Mouse (Mus musculus) spleen, postnatal 4 days (tissue): Measurements from ENCODE around the gene Kcnab2.

Experiments
- DNase-seq, 2 experiments: peaks; one replicate each; pipeline ENCODE4 v3.0.0; 2022; ENCODE audit warnings: low spot score in 2 of 2

Kcnab2 gene

GRCm38 (mm10) chr4:152451371-152451770, 26.3 kb downstream of the Kcnab2 start:
- DNase-seq = no peak

GRCm38 (mm10) chr4:152448666-152449018, 29.0 kb downstream of the Kcnab2 start:
- DNase-seq = peak; percentile 68 to 80

GRCm38 (mm10) chr4:152447731-152448665, 29.7 kb downstream of the Kcnab2 start:
- DNase-seq = no peak

DNA sequence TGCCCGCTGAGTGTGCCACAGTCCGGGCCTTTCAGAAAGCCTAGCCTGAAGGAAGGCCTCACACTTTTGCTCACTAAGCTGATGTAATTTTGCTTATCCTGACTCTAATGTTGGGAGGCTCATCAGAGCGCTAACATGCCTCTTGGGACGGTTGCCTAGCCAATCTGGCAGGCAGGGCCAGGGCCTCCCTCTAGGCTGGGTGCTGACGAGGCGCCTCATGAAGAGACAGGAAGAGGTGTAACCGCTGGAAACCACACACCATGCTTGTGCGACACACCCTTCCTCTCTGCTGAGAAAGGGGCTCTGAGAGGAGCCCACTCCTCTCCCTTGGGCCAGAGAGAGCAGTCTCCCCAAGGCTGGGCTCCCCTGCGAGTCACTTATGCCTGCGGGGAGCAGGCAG, 31.5 kb downstream of the Kcnab2 start:
- peak; percentile 62 to 77 for DNase-seq

GRCm38 (mm10) chr4:152441536-152441935, 36.1 kb downstream of the Kcnab2 start:
- no peak for DNase-seq

- no peak for DNase-seq
Observed at GRCm38 (mm10) chr4:152440882-152441281, 36.8 kb downstream of the Kcnab2 start.

DNA sequence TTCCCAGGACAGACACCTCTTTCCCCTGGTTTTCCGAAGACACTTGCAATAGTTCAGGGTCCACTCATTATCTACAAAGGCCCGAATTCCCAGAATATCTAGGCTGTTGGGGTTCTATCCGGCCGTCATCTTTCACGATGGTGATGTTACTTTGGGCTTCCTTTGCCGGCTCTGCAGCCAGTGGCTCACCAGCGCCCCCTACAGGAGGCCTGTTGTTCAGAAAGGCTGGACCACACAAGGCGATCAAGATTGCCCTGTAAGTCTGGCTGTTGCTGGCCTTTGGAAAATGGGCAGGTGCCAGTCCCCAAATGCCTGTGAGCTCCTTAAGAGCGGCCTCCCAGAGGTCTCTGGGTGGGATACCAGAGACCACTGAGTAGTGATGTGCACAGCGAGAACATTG, 42.4 kb downstream of the Kcnab2 start:
- DNase-seq = peak; percentile 62 to 90

DNA sequence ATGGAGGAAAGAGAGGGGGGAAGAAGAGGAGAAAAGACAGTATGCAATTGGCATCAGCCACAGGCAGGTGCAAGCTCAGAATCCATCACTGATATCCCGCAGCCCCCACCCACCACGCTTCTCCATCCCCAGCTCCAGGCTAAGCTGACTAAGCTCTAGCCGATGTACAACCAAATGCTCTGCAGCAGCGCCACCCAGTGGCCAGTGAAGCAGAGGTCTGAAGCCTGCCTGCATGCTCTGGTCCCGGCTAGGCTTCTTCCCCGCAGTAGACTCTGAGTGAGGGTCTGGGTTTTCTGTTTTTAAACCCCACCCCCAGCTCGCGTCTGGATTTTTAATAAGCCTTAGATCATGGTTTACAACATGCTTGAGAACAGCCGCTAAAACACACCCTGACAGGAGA, 42.8 kb downstream of the Kcnab2 start:
- DNase-seq = peak; percentile 73 to 91

DNA sequence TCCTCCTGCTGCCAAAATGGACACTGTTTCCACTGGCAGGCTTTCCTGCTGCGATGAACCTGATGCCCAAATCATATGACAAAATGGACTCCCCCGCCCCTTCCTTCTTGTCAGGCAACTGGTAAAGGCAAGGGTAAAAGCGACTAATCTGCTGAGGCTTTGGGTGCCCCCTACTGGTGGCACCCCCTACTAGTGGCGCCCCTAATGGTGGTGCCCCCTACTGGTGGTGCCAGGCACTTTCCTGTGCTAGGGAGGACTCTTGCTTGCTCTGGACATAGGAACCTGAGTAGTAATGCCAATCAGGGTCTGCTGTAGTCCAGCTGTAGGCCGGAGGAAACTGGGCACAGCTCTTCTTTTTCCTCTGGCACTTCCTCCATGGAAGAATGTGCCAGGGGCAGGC, 45.4 kb downstream of the Kcnab2 start:
- DNase-seq = no peak

GRCm38 (mm10) chr4:152428259-152428658, 49.4 kb downstream of the Kcnab2 start:
- no peak for DNase-seq

DNA sequence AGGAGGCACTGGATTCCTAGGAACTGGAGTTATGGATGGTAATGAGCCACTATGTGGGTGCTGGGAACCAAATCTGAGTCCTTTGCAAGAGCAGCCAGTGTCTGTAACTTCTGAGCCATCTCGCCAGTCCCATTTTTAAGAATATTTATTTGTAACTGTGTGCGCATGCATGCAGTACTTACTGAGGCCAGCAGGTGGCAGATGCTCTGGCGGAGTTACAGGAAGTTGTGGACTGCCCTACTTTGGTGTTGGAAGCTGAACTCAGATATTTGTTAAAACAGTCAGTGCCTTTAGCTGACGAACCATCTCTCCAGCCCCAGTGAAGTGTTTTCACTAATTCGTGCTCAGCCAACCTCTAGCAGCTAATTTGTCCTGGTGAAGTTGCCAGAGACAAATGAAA, 52.7 kb downstream of the Kcnab2 start:
- no peak for DNase-seq

DNA sequence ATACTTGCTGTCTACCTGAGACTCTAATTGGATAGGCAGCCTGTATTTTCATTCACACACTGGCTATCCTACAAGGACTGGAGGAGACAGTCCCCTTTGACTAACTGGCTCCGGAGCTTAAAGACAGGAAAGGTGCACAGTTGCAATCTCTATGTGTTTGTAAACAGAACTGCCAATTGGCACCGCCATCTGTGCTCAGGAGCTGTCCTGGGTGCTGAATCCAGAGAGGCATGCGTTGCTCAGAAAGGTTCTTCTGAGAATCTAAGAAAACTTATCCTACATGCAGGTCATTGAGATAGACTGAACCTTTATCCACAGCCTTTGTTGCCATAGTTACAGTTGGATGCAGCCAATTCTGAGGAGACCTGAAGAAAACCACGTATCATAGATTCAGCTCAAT, 53.3 kb downstream of the Kcnab2 start:
- no peak for DNase-seq

DNA sequence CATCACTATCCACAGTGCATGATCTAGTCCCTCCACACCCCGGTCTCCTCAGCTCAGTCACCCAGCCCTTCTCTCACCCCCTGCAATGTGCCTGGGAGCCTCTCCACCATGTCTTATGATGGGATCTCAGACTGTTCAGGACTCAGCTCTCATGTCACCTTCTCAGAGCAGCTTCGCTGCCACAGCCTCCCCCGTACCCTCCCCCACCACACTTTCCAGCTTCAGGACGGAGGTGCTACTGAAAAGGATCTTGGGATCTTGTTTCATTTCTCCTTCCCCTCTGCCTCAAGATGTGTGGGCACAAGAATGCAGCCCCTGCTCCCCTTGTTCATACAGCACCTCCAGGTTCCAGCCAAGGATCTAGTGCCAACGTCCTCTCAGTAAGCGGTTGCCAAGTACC, 54.1 kb downstream of the Kcnab2 start:
- no peak for DNase-seq

DNA sequence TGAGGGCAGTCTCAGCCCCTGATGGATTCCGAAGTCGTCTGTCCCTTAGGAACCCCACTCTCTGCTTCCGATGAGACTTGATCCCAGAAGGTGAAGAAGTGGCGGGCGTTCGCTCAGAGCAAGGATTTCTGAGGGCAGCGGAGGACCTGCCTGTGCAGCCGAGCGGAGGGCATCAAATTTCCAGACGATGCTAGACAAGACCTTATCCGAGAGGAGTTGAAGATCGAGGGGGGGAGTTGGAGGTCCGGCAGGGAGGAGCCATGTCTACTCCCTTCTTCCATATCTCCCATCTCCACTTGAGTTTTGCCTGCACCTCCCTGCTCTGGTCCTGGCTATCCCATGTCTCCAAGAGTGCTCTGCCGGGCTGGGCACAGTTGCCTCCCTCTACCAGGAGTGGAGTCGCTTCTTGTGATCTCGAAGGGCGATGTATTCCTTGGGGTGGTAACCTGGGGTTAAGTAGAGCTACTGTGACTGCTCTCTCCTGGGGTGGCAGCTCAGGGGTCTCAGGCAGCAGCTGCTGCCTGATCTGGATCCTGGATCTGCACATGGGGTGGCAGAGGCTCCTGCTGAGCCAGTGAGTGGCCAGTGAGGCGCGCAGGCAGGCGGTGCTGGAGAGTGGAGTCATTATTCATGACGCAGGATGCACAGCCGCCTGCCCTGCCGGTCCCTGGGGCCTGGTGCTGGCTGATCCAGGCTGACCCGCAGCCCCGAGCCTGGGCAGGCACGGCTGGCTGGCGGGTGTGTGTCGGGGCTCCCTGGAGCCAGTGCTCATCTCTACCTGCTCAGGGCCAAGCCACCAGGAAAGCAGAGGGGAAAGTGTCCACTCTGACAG, 59.2 kb downstream of the Kcnab2 start:
- no peak for DNase-seq

GRCm38 (mm10) chr4:152412524-152413080, 65.1 kb downstream of the Kcnab2 start:
- DNase-seq = no peak

GRCm38 (mm10) chr4:152410961-152411360, 66.7 kb downstream of the Kcnab2 start:
- DNase-seq = no peak

DNA sequence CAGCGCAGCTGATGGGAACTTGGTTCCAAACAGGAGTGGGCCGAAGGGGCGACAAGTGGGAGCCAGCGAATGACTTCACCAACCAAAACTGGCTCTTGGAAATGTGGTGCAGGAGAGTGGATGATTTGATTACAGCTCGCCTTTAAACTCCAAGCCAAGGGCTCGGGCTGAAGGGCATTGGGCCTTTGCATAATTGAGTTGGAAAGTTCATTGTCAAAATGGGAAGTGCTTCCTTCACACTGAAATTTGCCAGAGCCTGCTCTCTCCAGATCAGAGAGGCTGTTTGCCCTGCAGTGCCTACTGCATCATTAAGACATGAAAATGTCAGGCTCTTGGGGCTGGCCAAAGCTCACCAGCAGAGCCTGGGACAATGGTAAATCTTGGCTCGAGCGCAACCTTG, 71.1 kb downstream of the Kcnab2 start:
- DNase-seq = no peak

GRCm38 (mm10) chr4:152405671-152406201, 71.9 kb downstream of the Kcnab2 start:
- DNase-seq = no peak

DNA sequence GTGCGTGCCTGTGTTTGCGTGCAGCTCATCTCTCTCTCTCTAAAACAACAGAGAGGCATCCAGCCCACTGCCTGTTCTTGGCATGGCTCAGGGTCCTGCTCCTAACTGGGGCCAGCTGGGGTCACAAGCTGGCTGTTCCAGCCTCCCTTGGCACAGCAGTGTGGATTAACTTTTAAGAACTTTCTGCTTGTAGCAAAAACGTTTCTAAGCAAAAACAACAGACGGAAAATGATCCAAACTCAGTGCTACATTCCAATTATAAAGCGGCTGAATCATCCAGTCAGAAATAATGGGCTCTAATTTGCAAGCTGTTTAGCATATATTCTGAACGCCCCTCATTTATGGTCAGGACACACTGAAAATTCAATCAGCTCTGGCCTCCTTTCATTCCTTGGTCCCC, 72.5 kb downstream of the Kcnab2 start:
- DNase-seq = no peak

GRCm38 (mm10) chr4:152398926-152399325, 78.7 kb downstream of the Kcnab2 start:
- no peak for DNase-seq

DNA sequence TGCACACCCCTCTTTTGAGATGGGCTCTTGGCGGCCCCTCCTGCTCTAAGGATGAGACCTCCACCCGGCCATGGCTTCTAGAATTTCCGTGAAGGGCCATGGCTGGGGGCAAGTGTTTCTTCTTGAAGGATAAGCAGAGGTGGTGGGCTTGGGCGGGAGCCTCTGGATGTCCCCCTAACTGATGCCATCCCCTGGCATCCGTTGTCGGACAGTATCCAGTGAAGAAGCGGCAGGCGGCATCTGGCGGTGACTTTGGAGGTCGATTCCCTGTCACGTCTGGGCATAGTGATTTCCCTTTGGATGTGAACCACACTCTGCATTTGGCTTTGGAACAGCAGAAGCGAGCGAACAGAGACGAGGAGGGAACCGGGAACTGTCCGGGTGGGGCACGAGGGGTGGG, 85.0 kb downstream of the Kcnab2 start:
- no peak for DNase-seq

DNA sequence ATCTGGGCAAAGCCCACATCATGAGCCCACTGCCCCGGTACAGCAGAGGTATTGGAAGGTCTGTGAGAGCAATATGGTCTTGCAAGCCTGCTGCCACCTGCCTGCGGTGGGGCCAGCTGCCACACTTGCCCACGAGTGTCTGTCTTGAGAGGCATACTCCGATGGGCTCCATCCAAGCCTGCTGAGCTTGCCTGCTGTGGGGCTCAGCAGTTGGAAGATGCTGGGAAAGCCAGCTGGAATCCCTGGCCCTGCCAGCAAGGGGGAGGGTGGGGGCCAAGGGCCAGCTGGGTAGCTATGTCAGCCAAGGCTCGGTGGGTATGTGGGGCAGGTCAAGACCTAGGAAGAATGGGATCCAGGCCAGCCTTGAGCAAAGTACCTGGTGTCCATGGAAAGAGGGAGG, 85.5 kb downstream of the Kcnab2 start:
- DNase-seq = no peak
